Mouse (Mus musculus): ENCODE results near the gene Stk24. TPM values are rescaled to one million over a fixed set of nuclear protein-coding genes. Genes with fewer than 3 reads are reported as not detected.
A peak's percentile ranks its signal among the peaks of the same experiment; 100 is the strongest.

Stk24 gene
- total and polyA plus RNA-seq, 2 experiments from 2014 or later = 15.3 to 34.0 TPM

- no peak overlapping the region for H3K4me3 ChIP-seq (ENCODE audit: low read depth, low read length)
- TF ChIP-seq CTCF (IDR thresholded peaks at IDR 0.05; ENCODE audit: low read depth) = no peak
- DNase-seq = no peak
- H3K36me3 ChIP-seq (ENCODE audit: insufficient read depth) = peaks cover 53% of the 10 kb centered on the region
- H3K4me2 ChIP-seq (ENCODE audit: low read depth) = no peak overlapping the region
- H3K27ac ChIP-seq (ENCODE audit: low read depth, low read length) = no peak overlapping the region
- H3K27me3 ChIP-seq (ENCODE audit: insufficient read depth, low read length) = no peaks in the 10 kb centered on the region
- no peak overlapping the region for H3K9ac ChIP-seq
- ATAC-seq = no peak
- 79% methylated on average over 6 of the region's 6 CpGs for WGBS
- no peaks in the 10 kb centered on the region for H3K9me3 ChIP-seq (ENCODE audit: low read length)
- H3K4me1 ChIP-seq (ENCODE audit: insufficient read depth) = no peaks in the 10 kb centered on the region
Observed at GRCm38 (mm10) chr14:121264453-121264852, 115.4 kb downstream of the Stk24 start.

DNA sequence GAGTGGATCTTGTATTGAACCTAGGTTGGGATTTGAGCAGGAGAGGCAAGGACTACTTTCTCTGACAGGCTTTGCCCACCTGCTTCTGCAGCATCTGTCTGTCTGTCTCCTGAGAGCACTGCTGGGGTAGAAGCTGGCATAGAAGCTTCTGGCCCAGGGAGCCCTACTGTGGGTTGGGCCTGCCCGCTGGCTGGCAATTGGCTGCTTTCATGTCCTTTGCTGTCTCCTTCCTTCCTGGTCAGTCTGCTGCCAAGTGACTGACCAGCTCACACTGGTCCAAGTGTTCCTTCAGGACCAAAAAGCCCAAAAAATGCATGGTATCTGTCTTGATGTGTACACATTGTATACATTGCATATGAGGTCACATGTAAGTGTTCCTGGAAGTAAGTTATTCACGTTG is 115.9 kb downstream of the Stk24 start:
- peaks cover 48% of the 10 kb centered on the region for H3K36me3 ChIP-seq (ENCODE audit: insufficient read depth)
- H3K4me2 ChIP-seq (ENCODE audit: low read depth) = no peak overlapping the region
- no peak for DNase-seq
- H3K27ac ChIP-seq (ENCODE audit: low read depth, low read length) = no peak overlapping the region
- no peak overlapping the region for H3K9ac ChIP-seq
- H3K27me3 ChIP-seq (ENCODE audit: insufficient read depth, low read length) = no peaks in the 10 kb centered on the region
- H3K4me1 ChIP-seq (ENCODE audit: insufficient read depth) = no peaks in the 10 kb centered on the region
- no peak for ATAC-seq
- no peak overlapping the region for H3K4me3 ChIP-seq (ENCODE audit: low read depth, low read length)
- WGBS = 85% methylated on average over 2 of the region's 2 CpGs
- TF ChIP-seq CTCF (IDR thresholded peaks at IDR 0.05; ENCODE audit: low read depth) = no peak
- H3K9me3 ChIP-seq (ENCODE audit: low read length) = no peaks in the 10 kb centered on the region

- peaks cover 44% of the 10 kb centered on the region for H3K36me3 ChIP-seq (ENCODE audit: insufficient read depth)
- no peak overlapping the region for H3K4me2 ChIP-seq (ENCODE audit: low read depth)
- H3K27me3 ChIP-seq (ENCODE audit: insufficient read depth, low read length) = no peaks in the 10 kb centered on the region
- no peak overlapping the region for H3K4me3 ChIP-seq (ENCODE audit: low read depth, low read length)
- TF ChIP-seq CTCF (IDR thresholded peaks at IDR 0.05; ENCODE audit: low read depth) = no peak
- no peaks in the 10 kb centered on the region for H3K9me3 ChIP-seq (ENCODE audit: low read length)
- WGBS = 65% methylated on average over 4 of the region's 4 CpGs
- no peak for DNase-seq
- H3K4me1 ChIP-seq (ENCODE audit: insufficient read depth) = no peaks in the 10 kb centered on the region
- H3K9ac ChIP-seq = no peak overlapping the region
- no peak for ATAC-seq
- no peak overlapping the region for H3K27ac ChIP-seq (ENCODE audit: low read depth, low read length)
Observed at GRCm38 (mm10) chr14:121262606-121263005, 117.2 kb downstream of the Stk24 start.

DNA sequence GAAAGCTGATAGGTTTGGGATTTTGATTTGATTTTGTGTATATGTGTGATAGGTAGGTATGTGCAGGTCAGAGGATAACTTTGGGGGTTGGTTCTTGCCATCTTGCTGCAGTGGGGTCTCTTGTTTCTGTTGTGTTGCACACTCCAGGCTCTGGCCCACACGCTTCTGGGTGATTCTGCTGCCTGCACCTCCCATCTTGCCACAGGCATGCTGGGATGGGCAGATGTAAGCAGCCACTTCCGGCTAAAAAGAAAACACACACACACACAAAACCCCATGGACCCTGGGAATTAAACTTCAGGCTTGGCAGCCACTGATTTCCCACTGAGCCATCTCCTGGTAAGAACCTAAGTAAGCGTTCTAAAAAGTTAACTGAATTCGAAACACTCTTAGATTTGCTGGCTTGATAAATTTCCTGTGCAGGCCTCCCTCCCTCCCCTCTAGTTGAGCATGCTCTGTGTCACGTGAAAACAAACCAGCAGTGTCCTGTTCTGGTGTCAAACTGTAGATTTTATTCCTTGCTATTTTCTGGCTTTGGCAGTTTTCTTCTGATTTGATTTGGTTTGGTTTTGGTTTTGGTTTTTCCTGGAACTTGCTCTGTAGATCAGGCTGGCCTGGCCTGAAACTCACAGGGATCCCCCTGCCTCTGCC is 118.5 kb downstream of the Stk24 start:
- 81% methylated on average over 5 of the region's 5 CpGs for WGBS
- ATAC-seq = no peak

DNA sequence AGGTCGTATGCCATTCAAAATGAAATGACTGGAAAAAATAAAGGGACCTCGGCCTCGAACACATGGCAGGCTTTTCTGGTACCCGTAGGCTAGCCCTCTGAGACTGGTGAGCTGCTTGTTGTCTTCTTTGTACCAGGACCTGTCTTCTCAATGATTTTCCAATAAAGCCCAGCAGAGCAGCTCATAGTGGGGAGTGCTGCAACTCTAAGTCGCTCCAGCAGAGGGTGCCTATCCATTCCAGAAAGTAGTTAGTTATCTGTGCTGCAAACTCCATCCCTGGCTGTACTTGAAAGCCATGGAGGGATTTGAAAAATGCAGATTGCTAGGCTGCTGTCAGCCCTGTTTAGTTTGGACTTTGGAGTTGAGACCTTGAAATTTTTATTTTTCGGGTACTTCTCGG is 120.0 kb downstream of the Stk24 start:
- 57% methylated on average over 7 of the region's 7 CpGs for WGBS
- peak overlapping the region; percentile 45; the same call in 1 of the 2 replicates for H3K27ac ChIP-seq (ENCODE audit: low read depth, low read length)
- H3K9me3 ChIP-seq (ENCODE audit: low read length) = no peaks in the 10 kb centered on the region
- no peaks in the 10 kb centered on the region for H3K4me1 ChIP-seq (ENCODE audit: insufficient read depth)
- TF ChIP-seq CTCF (IDR thresholded peaks at IDR 0.05; ENCODE audit: low read depth) = peak; percentile 80
- H3K27me3 ChIP-seq (ENCODE audit: insufficient read depth, low read length) = no peaks in the 10 kb centered on the region
- ATAC-seq (peak; percentile 90), DNase-seq (peak; percentile 78)
- H3K4me2 ChIP-seq (ENCODE audit: low read depth) = no peak overlapping the region
- no peak overlapping the region for H3K4me3 ChIP-seq (ENCODE audit: low read depth, low read length)
- no peak overlapping the region for H3K9ac ChIP-seq
- H3K36me3 ChIP-seq (ENCODE audit: insufficient read depth) = peaks cover 47% of the 10 kb centered on the region

More for the DNA sequence above, 118.5 kb downstream of the Stk24 start:
- Histone ChIP-seq H3K4me1 (ENCODE audit: insufficient read depth) (no peaks in the 10 kb centered on the region), H3K4me2 (ENCODE audit: low read depth) (no peak overlapping the region), H3K27ac (ENCODE audit: low read depth, low read length) (no peak overlapping the region), H3K27me3 (ENCODE audit: insufficient read depth, low read length) (no peaks in the 10 kb centered on the region), H3K4me3 (ENCODE audit: low read depth, low read length) (no peak overlapping the region), H3K9me3 (ENCODE audit: low read length) (no peaks in the 10 kb centered on the region), H3K9ac (no peak overlapping the region), H3K36me3 (ENCODE audit: insufficient read depth) (peaks cover 41% of the 10 kb centered on the region; the same call in 1 of the 2 replicates)
- DNase-seq = no peak
- no peak for TF ChIP-seq CTCF (IDR thresholded peaks at IDR 0.05; ENCODE audit: low read depth)

- WGBS = 62% methylated on average over 11 of the region's 11 CpGs
- Histone ChIP-seq H3K36me3 (ENCODE audit: insufficient read depth) (peaks cover 47% of the 10 kb centered on the region), H3K9me3 (ENCODE audit: low read length) (no peaks in the 10 kb centered on the region), H3K9ac (no peak overlapping the region), H3K27ac (ENCODE audit: low read depth, low read length) (peak overlapping the region; percentile 45), H3K4me2 (ENCODE audit: low read depth) (no peak overlapping the region), H3K4me1 (ENCODE audit: insufficient read depth) (no peaks in the 10 kb centered on the region), H3K4me3 (ENCODE audit: low read depth, low read length) (no peak overlapping the region), H3K27me3 (ENCODE audit: insufficient read depth, low read length) (no peaks in the 10 kb centered on the region)
- ATAC-seq (peak; percentile 32), DNase-seq (no peak)
- TF ChIP-seq CTCF (IDR thresholded peaks at IDR 0.05; ENCODE audit: low read depth) = no peak
Observed at GRCm38 (mm10) chr14:121259332-121259731, 120.5 kb downstream of the Stk24 start.

DNA sequence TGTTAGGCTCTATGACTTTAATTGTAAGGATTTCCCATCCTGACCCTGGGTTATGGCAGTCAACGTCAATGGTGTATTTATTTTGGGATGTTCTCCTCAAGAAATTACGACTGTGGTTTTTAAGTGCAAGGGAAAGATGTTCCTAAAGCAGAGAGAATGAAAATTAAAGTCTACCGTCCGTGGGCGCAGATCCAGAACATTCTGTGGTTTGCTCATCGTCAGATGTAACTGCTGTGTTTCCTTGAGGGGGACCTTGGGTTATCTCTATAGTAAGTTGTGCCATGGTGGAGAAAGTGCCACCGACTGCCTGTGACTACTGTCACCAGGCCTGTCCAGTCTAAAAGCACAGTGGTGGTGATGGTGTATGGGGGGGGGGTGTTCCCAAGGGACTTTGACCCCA is 122.9 kb downstream of the Stk24 start:
- Histone ChIP-seq H3K4me1 (ENCODE audit: insufficient read depth) (no peaks in the 10 kb centered on the region), H3K9ac (no peak overlapping the region), H3K36me3 (ENCODE audit: insufficient read depth) (peaks cover 37% of the 10 kb centered on the region), H3K27ac (ENCODE audit: low read depth, low read length) (no peak overlapping the region), H3K27me3 (ENCODE audit: insufficient read depth, low read length) (no peaks in the 10 kb centered on the region), H3K4me3 (ENCODE audit: low read depth, low read length) (no peak overlapping the region), H3K4me2 (ENCODE audit: low read depth) (no peak overlapping the region), H3K9me3 (ENCODE audit: low read length) (no peaks in the 10 kb centered on the region)
- DNase-seq (no peak), ATAC-seq (no peak)
- TF ChIP-seq CTCF (IDR thresholded peaks at IDR 0.05; ENCODE audit: low read depth) = no peak
- WGBS = 93% methylated on average over 7 of the region's 7 CpGs
